Mouse (Mus musculus) MEL (cell line): ENCODE results near the gene Sipa1l1. TPM values are rescaled to one million over a fixed set of nuclear protein-coding genes. Genes with fewer than 3 reads are reported as not detected.

Experiments
- DNase-seq: peaks from one replicate; pipeline ENCODE4 v3.0.0; 2011; ENCODE audit warnings: low read depth, low spot score
- H3K27ac ChIP-seq: 2 replicates; pipeline ENCODE4 v1.5.1; 2012; ENCODE audit warnings: low read depth, mild to moderate bottlenecking, control low read depth, low read length, moderate library complexity; ENCODE audit not compliant: control insufficient read depth
- H3K27me3 ChIP-seq, 2 experiments: fragments of 150-350 bp in 1 of 2; sonication (generic) in 1 of 2; 2 replicates each; pipeline ENCODE4 v1.6.1; 2012; ENCODE audit warnings: low read length in 2 of 2, mild to moderate bottlenecking in 2 of 2, improper control_type of control experiment in 1 of 2, moderate library complexity in 1 of 2; ENCODE audit not compliant: insufficient read depth in 2 of 2, control insufficient read depth in 1 of 2
- H3K36me3 ChIP-seq, 2 experiments: 2 replicates each; pipeline ENCODE4 v1.6.1; 2012 to 2014; ENCODE audit warnings: low read length in 2 of 2, improper control_type of control experiment in 1 of 2, inconsistent platforms in 1 of 2, mild to moderate bottlenecking in 1 of 2; ENCODE audit not compliant: insufficient read depth in 2 of 2, control insufficient read depth in 1 of 2
- H3K4me1 ChIP-seq, 2 experiments: fragments of 150-350 bp in 1 of 2; sonication (generic) in 1 of 2; 2 replicates each; pipeline ENCODE4 v1.6.1; 2012; ENCODE audit warnings: low read length in 2 of 2, improper control_type of control experiment in 1 of 2, mild to moderate bottlenecking in 1 of 2; ENCODE audit not compliant: insufficient read depth in 2 of 2, control insufficient read depth in 1 of 2
- H3K4me3 ChIP-seq, 2 experiments: fragments of 150-350 bp in 1 of 2; sonication (generic) in 1 of 2; 2 replicates each; pipeline ENCODE4 v1.5.1; 2012; ENCODE audit warnings: low read depth in 2 of 2, low read length in 2 of 2, mild to moderate bottlenecking in 2 of 2, moderate library complexity in 2 of 2, control low read depth in 1 of 2, improper control_type of control experiment in 1 of 2; ENCODE audit not compliant: control insufficient read depth in 1 of 2, insufficient read depth in 1 of 2
- H3K79me2 ChIP-seq: 2 replicates; pipeline ENCODE4 v1.6.1; 2012; ENCODE audit warnings: mild to moderate bottlenecking, low read length, moderate library complexity; ENCODE audit not compliant: control insufficient read depth, poor library complexity, insufficient read depth
- H3K9ac ChIP-seq: 2 replicates; pipeline ENCODE4 v1.6.1; 2012; ENCODE audit warnings: low read depth, mild to moderate bottlenecking, control low read depth, low read length, moderate library complexity; ENCODE audit not compliant: control insufficient read depth, poor library complexity, severe bottlenecking
- H3K9me3 ChIP-seq: fragments of 150-350 bp; sonication (generic); replicated peaks from 2 replicates; pipeline ENCODE4 v1.6.1; 2012; ENCODE audit warnings: mild to moderate bottlenecking, low read length, improper control_type of control experiment, moderate library complexity; ENCODE audit not compliant: insufficient read depth
- CHD1 ChIP-seq: IDR thresholded peaks from 2 replicates; pipeline ENCODE4 v1.6.1; 2012; ENCODE audit warnings: low read depth, mild to moderate bottlenecking, inconsistent platforms, low read length, improper control_type of control experiment
- CHD2 ChIP-seq: IDR thresholded peaks from 2 replicates; pipeline ENCODE4 v1.6.1; 2011; ENCODE audit warnings: low read length, improper control_type of control experiment
- E2F4 ChIP-seq: IDR thresholded peaks from 2 replicates; pipeline ENCODE4 v1.6.1; 2011; ENCODE audit warnings: low read depth, low read length, improper control_type of control experiment, borderline replicate concordance
- EP300 ChIP-seq, 2 experiments: IDR thresholded peaks; 2 replicates each; pipeline ENCODE4 v1.6.1; 2011; ENCODE audit warnings: improper control_type of control experiment in 2 of 2, low read length in 2 of 2, low read depth in 1 of 2, mild to moderate bottlenecking in 1 of 2
- GATA1 ChIP-seq: IDR thresholded peaks from 2 replicates; pipeline ENCODE4 v1.6.1; 2011; ENCODE audit warnings: low read depth, low read length, improper control_type of control experiment
- HCFC1 ChIP-seq: IDR thresholded peaks from 2 replicates; pipeline ENCODE4 v1.6.1; 2012; ENCODE audit warnings: low read depth, mild to moderate bottlenecking, inconsistent platforms, low read length, improper control_type of control experiment, moderate library complexity
- JUND ChIP-seq: IDR thresholded peaks from 2 replicates; pipeline ENCODE4 v1.6.1; 2011; ENCODE audit warnings: low read depth, mild to moderate bottlenecking, improper control_type of control experiment, low read length
- MAFK ChIP-seq: IDR thresholded peaks from 2 replicates; pipeline ENCODE4 v1.6.1; 2011; ENCODE audit warnings: low read depth, mild to moderate bottlenecking, low read length, improper control_type of control experiment, borderline replicate concordance
- MAZ ChIP-seq: IDR thresholded peaks from 2 replicates; pipeline ENCODE4 v1.6.1; 2012; ENCODE audit warnings: low read depth, mild to moderate bottlenecking, inconsistent platforms, low read length, improper control_type of control experiment
- MEF2A ChIP-seq: IDR thresholded peaks from 2 replicates; pipeline ENCODE4 v1.6.1; 2014; ENCODE audit warnings: low read depth, mild to moderate bottlenecking, inconsistent platforms, low read length, improper control_type of control experiment; ENCODE audit not compliant: poor library complexity, insufficient replicate concordance, severe bottlenecking; ENCODE audit errors: extremely low read depth
- MXI1 ChIP-seq: IDR thresholded peaks from 2 replicates; pipeline ENCODE4 v1.6.1; 2011; ENCODE audit warnings: mild to moderate bottlenecking, low read depth, low read length, improper control_type of control experiment
- NELFE ChIP-seq: IDR thresholded peaks from 2 replicates; pipeline ENCODE4 v1.6.1; 2011; ENCODE audit warnings: low read depth, low read length, improper control_type of control experiment
- POLR2AphosphoS5 ChIP-seq: IDR thresholded peaks from 2 replicates; pipeline ENCODE4 v1.6.1; 2012; ENCODE audit warnings: low read depth, borderline replicate concordance, mild to moderate bottlenecking, inconsistent platforms, low read length, moderate library complexity, mixed read lengths
- RAD21 ChIP-seq: IDR thresholded peaks from 2 replicates; pipeline ENCODE4 v1.6.1; 2011; ENCODE audit warnings: mild to moderate bottlenecking, low read depth, low read length, improper control_type of control experiment
- RCOR1 ChIP-seq: IDR thresholded peaks from 2 replicates; pipeline ENCODE4 v1.6.1; 2012; ENCODE audit warnings: low read depth, mild to moderate bottlenecking, inconsistent platforms, low read length, improper control_type of control experiment
- polyA plus RNA-seq, 2 experiments: library from polyadenylated mRNA; stranded (reverse) in 1 of 2; unstranded in 1 of 2; fragments of >175 nt in 1 of 2; fragments of >200 nt in 1 of 2; gene quantifications; 2 replicates each; pipeline versions ENCODE4 v1.2.1 to v1.2.4; 2012; ENCODE audit warnings: low replicate concordance in 2 of 2, low read depth in 1 of 2; ENCODE audit not compliant: insufficient read length in 2 of 2, insufficient read depth in 1 of 2, missing spikeins in 1 of 2
- total RNA-seq: library from RNA; depleted of rRNA; stranded (reverse); fragments of 300-350 nt; gene quantifications from 2 replicates; pipeline ENCODE4 v1.2.3, GENCODE M21; 2012

Gene Sipa1l1
- total and polyA plus RNA-seq, 3 experiments, result 18.1 to 42.7 (median 19.3) TPM

GRCm38 (mm10) chr12:82147021-82147693, 22.0 kb upstream of the Sipa1l1 start:
- no peak for TF ChIP-seq MEF2A
- no peak for TF ChIP-seq RAD21
- TF ChIP-seq EP300 (IDR thresholded peaks at IDR 0.05; ENCODE audit: low read depth in 1 of 2, low read length in 2 of 2), result no peak
- TF ChIP-seq MXI1, result no peak
- no peak for TF ChIP-seq MAFK
- no peak for TF ChIP-seq CHD1
- no peak for TF ChIP-seq HCFC1
- no peak for TF ChIP-seq MAZ
- TF ChIP-seq JUND, result no peak
- TF ChIP-seq NELFE, result no peak
- no peak for TF ChIP-seq POLR2AphosphoS5
- TF ChIP-seq RCOR1, result no peak
- no peak for TF ChIP-seq GATA1
- H3K79me2 ChIP-seq, result no peaks in the 10 kb centered on the region

GRCm38 (mm10) chr12:82148328-82148930, 20.7 kb upstream of the Sipa1l1 start:
- H3K27me3 ChIP-seq, result no peaks in the 10 kb centered on the region; a peak in 1 of 4 replicates
- H3K36me3 ChIP-seq, result peaks cover 0 to 3% of the 10 kb centered on the region in 2 experiments; a peak in 2 of 4 replicates
- no peak overlapping the region for H3K4me3 ChIP-seq
- no peak for TF ChIP-seq RCOR1
- no peak for TF ChIP-seq E2F4
- TF ChIP-seq CHD2, result no peak
- H3K9ac ChIP-seq, result no peak overlapping the region
- peaks cover 0 to 12% of the 10 kb centered on the region in 2 experiments; a peak in 2 of 4 replicates for H3K4me1 ChIP-seq
- DNase-seq, result no peak
- H3K27ac ChIP-seq, result no peak overlapping the region
- H3K79me2 ChIP-seq, result no peaks in the 10 kb centered on the region
- H3K9me3 ChIP-seq, result no peaks in the 10 kb centered on the region

More at GRCm38 (mm10) chr12:82147021-82147693, 22.0 kb upstream of the Sipa1l1 start:
- Histone ChIP-seq H3K4me1 (peaks cover 0 to 12% of the 10 kb centered on the region in 2 experiments; a peak in 2 of 4 replicates), H3K27me3 (no peaks in the 10 kb centered on the region; a peak in 2 of 4 replicates), H3K9ac (no peak overlapping the region), H3K27ac (no peak overlapping the region), H3K4me3 (no peak overlapping the region), H3K9me3 (no peaks in the 10 kb centered on the region), H3K36me3 (peaks cover 0 to 3% of the 10 kb centered on the region in 2 experiments; a peak in 2 of 4 replicates)
- DNase-seq, result no peak
